27 mouse cellular contexts compared by ENCODE assay signal in the genomic region with DNA sequence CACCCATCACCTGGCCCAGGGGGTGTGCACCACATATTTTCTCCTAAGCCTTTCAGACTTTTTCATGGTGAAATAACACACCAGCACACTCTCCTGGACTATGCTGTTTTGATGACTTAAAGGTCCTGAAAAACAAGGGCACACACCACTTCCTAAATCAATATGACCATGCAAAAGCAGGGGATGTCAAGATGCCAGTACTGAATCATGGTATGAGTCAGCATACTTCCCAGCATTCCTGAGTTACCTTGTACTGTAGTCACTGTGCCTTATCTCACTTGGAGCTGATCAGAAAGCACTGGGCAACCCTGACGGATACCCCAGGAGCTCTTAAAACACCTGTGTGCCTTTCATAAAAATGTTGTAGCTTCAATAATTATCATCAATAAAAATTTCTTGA. TPM values are rescaled to one million over a fixed set of nuclear protein-coding genes. Genes with fewer than 3 reads are reported as not detected.
A peak's percentile ranks its signal among the peaks of the same experiment; 100 is the strongest.
DNase-seq lines count a peak whose midpoint lies in the region; ATAC-seq and TF ChIP-seq lines count a peak whose summit lies in the region.
"Had no signal": no experiment of that assay in that cellular context is flagged by ENCODE, and none has a peak within 500 bp of the region (broad histone marks: within the 10 kb centered on the region; RNA-seq: fewer than 3 reads in every experiment).

No protein-coding gene starts in this region.

- no peaks in the 10 kb centered on the region for H3K36me3 ChIP-seq in midbrain, embryonic 11.5 days (ENCODE audit: control insufficient read depth, insufficient read depth, low read length)
- no peaks in the 10 kb centered on the region for H3K36me3 ChIP-seq in midbrain, embryonic 14.5 days (ENCODE audit: control insufficient read depth, insufficient read depth, low read length)
- no peaks in the 10 kb centered on the region for H3K36me3 ChIP-seq in stomach, postnatal 0 days (ENCODE audit: control insufficient read depth, insufficient read depth, low read length)
- no peaks in the 10 kb centered on the region for H3K36me3 ChIP-seq in forebrain, embryonic 15.5 days
- H3K36me3 ChIP-seq: embryonic facial prominence, embryonic 10.5 days; embryonic facial prominence, embryonic 12.5 days; G1E had no signal

- WGBS in midbrain, embryonic 11.5 days: 80% methylated on average over 1 of the region's 1 CpGs
- 82% methylated on average over 1 of the region's 1 CpGs for WGBS in midbrain, embryonic 14.5 days
- 50% methylated on average over 1 of the region's 1 CpGs for WGBS in stomach, postnatal 0 days
- WGBS in forebrain, embryonic 15.5 days: 83% methylated on average over 1 of the region's 1 CpGs

- TF ChIP-seq EP300 in stomach, postnatal 0 days (optimal IDR thresholded peaks at IDR 0.05): no peak

- DNase-seq in adrenal gland, adult 2 months: peak; percentile 55
- no peak for DNase-seq in adrenal gland, adult 8-10 months
- DNase-seq in midbrain, embryonic 11.5 days (ENCODE audit: low spot score, missing footprints): peak; percentile 47
- no peak for DNase-seq in midbrain, embryonic 14.5 days
- no peak for DNase-seq in stomach, postnatal 0 days (ENCODE audit: low spot score)
- DNase-seq: adrenal gland, postnatal 14 days; B cell, adult 2 months; cerebellum, adult 11-12 months; cerebellum, adult 2 months; cerebellum, adult 9-10 months; cerebellum, postnatal 10 days; cerebellum, postnatal 25 days had no signal

- H3K9ac ChIP-seq in midbrain, embryonic 11.5 days (ENCODE audit: low read length): no peak overlapping the region
- H3K9ac ChIP-seq in midbrain, embryonic 14.5 days (replicated peaks; ENCODE audit: low read length): no peak overlapping the region
- no peak overlapping the region for H3K9ac ChIP-seq in stomach, postnatal 0 days (ENCODE audit: low read length)
- no peak overlapping the region for H3K9ac ChIP-seq in forebrain, embryonic 15.5 days (replicated peaks)
- H3K9ac ChIP-seq: embryonic facial prominence, embryonic 12.5 days; forebrain, embryonic 13.5 days had no signal

- no peak overlapping the region for H3K27ac ChIP-seq in midbrain, embryonic 11.5 days (ENCODE audit: low read depth, low read length)
- H3K27ac ChIP-seq in midbrain, embryonic 14.5 days (replicated peaks; ENCODE audit: low read depth, low read length): no peak overlapping the region
- H3K27ac ChIP-seq in stomach, postnatal 0 days (replicated peaks): no peak overlapping the region
- no peak overlapping the region for H3K27ac ChIP-seq in forebrain, embryonic 15.5 days (replicated peaks)
- H3K27ac ChIP-seq: embryonic facial prominence, embryonic 10.5 days; embryonic facial prominence, embryonic 12.5 days; forebrain, embryonic 13.5 days had no signal

- no peaks in the 10 kb centered on the region for H3K9me3 ChIP-seq in midbrain, embryonic 11.5 days (ENCODE audit: control insufficient read depth, low read length)
- no peaks in the 10 kb centered on the region for H3K9me3 ChIP-seq in midbrain, embryonic 14.5 days (ENCODE audit: control insufficient read depth, low read length)
- H3K9me3 ChIP-seq in stomach, postnatal 0 days (ENCODE audit: control insufficient read depth, low read length): no peaks in the 10 kb centered on the region
- no peaks in the 10 kb centered on the region for H3K9me3 ChIP-seq in forebrain, embryonic 15.5 days
- H3K9me3 ChIP-seq: embryonic facial prominence, embryonic 10.5 days; embryonic facial prominence, embryonic 12.5 days; forebrain, embryonic 13.5 days; G1E had no signal

- H3K4me3 ChIP-seq in midbrain, embryonic 11.5 days (ENCODE audit: low read depth, low read length): no peak overlapping the region
- no peak overlapping the region for H3K4me3 ChIP-seq in midbrain, embryonic 14.5 days (replicated peaks; ENCODE audit: low read depth, low read length)
- H3K4me3 ChIP-seq in stomach, postnatal 0 days (ENCODE audit: low read depth, low read length): no peak overlapping the region
- no peak overlapping the region for H3K4me3 ChIP-seq in forebrain, embryonic 15.5 days
- H3K4me3 ChIP-seq: embryonic facial prominence, embryonic 10.5 days; embryonic facial prominence, embryonic 12.5 days; forebrain, embryonic 13.5 days had no signal

- ATAC-seq in midbrain, embryonic 11.5 days (ENCODE audit: low FRiP score): no peak
- ATAC-seq in midbrain, embryonic 14.5 days (ENCODE audit: low FRiP score, low TSS enrichment): no peak
- ATAC-seq in stomach, postnatal 0 days (ENCODE audit: low FRiP score, low TSS enrichment): 0 out of 2 replicates have a peak, but pooled peaks have one; percentile 24
- ATAC-seq in forebrain, embryonic 15.5 days (replicated peaks): no peak
- ATAC-seq: activated CD4-positive, CD25-positive, alpha-beta regulatory T cell, adult 4 months; CD4-positive, CD25-positive, alpha-beta regulatory T cell, adult 4 months; forebrain, embryonic 13.5 days; forebrain, embryonic 16.5 days; Patski had no signal

- no peaks in the 10 kb centered on the region for H3K27me3 ChIP-seq in midbrain, embryonic 11.5 days (ENCODE audit: control insufficient read depth, insufficient read depth, low read length)
- H3K27me3 ChIP-seq in midbrain, embryonic 14.5 days (ENCODE audit: control insufficient read depth, insufficient read depth, low read length): no peaks in the 10 kb centered on the region
- H3K27me3 ChIP-seq in stomach, postnatal 0 days (ENCODE audit: control insufficient read depth, insufficient read depth, low read length): no peaks in the 10 kb centered on the region
- H3K27me3 ChIP-seq in forebrain, embryonic 15.5 days: no peaks in the 10 kb centered on the region
- H3K27me3 ChIP-seq: CH12.LX; embryonic facial prominence, embryonic 12.5 days; forebrain, embryonic 13.5 days; Patski had no signal

- TF ChIP-seq CTCF in stomach, postnatal 0 days (IDR thresholded peaks at IDR 0.05; ENCODE audit: low read depth): no peak

- H3K4me2 ChIP-seq in midbrain, embryonic 11.5 days: no peak overlapping the region
- no peak overlapping the region for H3K4me2 ChIP-seq in midbrain, embryonic 14.5 days (ENCODE audit: low read length)
- no peak overlapping the region for H3K4me2 ChIP-seq in stomach, postnatal 0 days (replicated peaks; ENCODE audit: low read depth)
- H3K4me2 ChIP-seq in forebrain, embryonic 15.5 days (replicated peaks): no peak overlapping the region
- H3K4me2 ChIP-seq: embryonic facial prominence, embryonic 12.5 days; forebrain, embryonic 13.5 days had no signal

- H3K4me1 ChIP-seq in midbrain, embryonic 11.5 days (ENCODE audit: control insufficient read depth, insufficient read depth, low read length): no peaks in the 10 kb centered on the region
- no peaks in the 10 kb centered on the region for H3K4me1 ChIP-seq in midbrain, embryonic 14.5 days (ENCODE audit: control insufficient read depth, insufficient read depth, low read length)
- no peaks in the 10 kb centered on the region for H3K4me1 ChIP-seq in stomach, postnatal 0 days (replicated peaks; ENCODE audit: control insufficient read depth, insufficient read depth)
- H3K4me1 ChIP-seq in forebrain, embryonic 15.5 days: no peaks in the 10 kb centered on the region
- H3K4me1 ChIP-seq: embryonic facial prominence, embryonic 10.5 days; embryonic facial prominence, embryonic 12.5 days; forebrain, embryonic 13.5 days had no signal

RNA-seq across cellular contexts. Expression of gene Gm20075, which starts 41.6 kb away (rescaled TPM):
- 10 to 100 TPM; 14.0 to 27.2 TPM for total RNA-seq in adrenal gland, adult 2 months (2021)
- polyA plus RNA-seq in adrenal gland, adult 2 months (2012; rRNA removed): 0.07 TPM in 1 of 2 replicates, not detected in the other
- 10 to 100 TPM; 19.2 to 28.5 (median 26.0) TPM for total RNA-seq in adrenal gland, adult 8-10 months (2022)
- polyA plus RNA-seq in midbrain, embryonic 11.5 days (2014; fragmentation: Nextera tagmentation; extraction: Ambion mirVana): 41.8 and 43.8 TPM in 2 replicates
- 27.2 and 30.6 TPM in 2 replicates for polyA plus RNA-seq in midbrain, embryonic 14.5 days (2014; fragmentation: Nextera tagmentation; extraction: Ambion mirVana)
- polyA plus RNA-seq in stomach, postnatal 0 days (2015; fragmentation: Nextera tagmentation; extraction: Ambion mirVana): 13.7 and 14.1 TPM in 2 replicates
- 24.4 and 27.6 TPM in 2 replicates for polyA plus RNA-seq in forebrain, embryonic 15.5 days (2015; fragmentation: Nextera tagmentation; extraction: Ambion mirVana)

RNA-seq across cellular contexts. Expression of gene Gm17190, which starts 42.3 kb away (rescaled TPM):
- total RNA-seq in adrenal gland, adult 2 months (2021): not detected
- not detected in 2 replicates for polyA plus RNA-seq in adrenal gland, adult 2 months (2012; rRNA removed)
- total RNA-seq in adrenal gland, adult 8-10 months (2022): not detected
- polyA plus RNA-seq in midbrain, embryonic 11.5 days (2014; fragmentation: Nextera tagmentation; extraction: Ambion mirVana): not detected in 2 replicates
- not detected in 2 replicates for polyA plus RNA-seq in midbrain, embryonic 14.5 days (2014; fragmentation: Nextera tagmentation; extraction: Ambion mirVana)
- polyA plus RNA-seq in stomach, postnatal 0 days (2015; fragmentation: Nextera tagmentation; extraction: Ambion mirVana): not detected in 2 replicates
- not detected in 2 replicates for polyA plus RNA-seq in forebrain, embryonic 15.5 days (2015; fragmentation: Nextera tagmentation; extraction: Ambion mirVana)
- total RNA-seq: adrenal gland, adult 18-20 months; adrenal gland, postnatal 14 days; adrenal gland, postnatal 36 days; CH12.LX had no signal
- polyA plus RNA-seq: activated CD4-positive, CD25-positive, alpha-beta regulatory T cell, adult 4 months; CD4-positive, CD25-positive, alpha-beta regulatory T cell, adult 4 months; cerebellum, adult 2 months; cortical plate, adult 2 months; embryonic facial prominence, embryonic 10.5 days; embryonic facial prominence, embryonic 12.5 days; embryonic facial prominence, embryonic 14.5 days; forebrain, embryonic 11.5 days; forebrain, embryonic 13.5 days; G1E had no signal

Comparison
In these comparisons a context has a peak if more than half of its experiments do, and no peak if none do; other contexts are left out.
1. DNase-seq: peak in adrenal gland, adult 2 months (single experiment) and midbrain, embryonic 11.5 days (single experiment); none in adrenal gland, adult 8-10 months (single experiment), midbrain, embryonic 14.5 days (single experiment) and stomach, postnatal 0 days (single experiment).
2. RNA of gene Gm20075, which starts 41.6 kb away (polyA plus RNA-seq): 41.8 to 43.8 TPM in midbrain, embryonic 11.5 days, 27.2 to 30.6 TPM in midbrain, embryonic 14.5 days, 24.4 to 27.6 TPM in forebrain, embryonic 15.5 days and 13.7 to 14.1 TPM in stomach, postnatal 0 days; 0.07 TPM in adrenal gland, adult 2 months; every median in the first group is over 10 times any median in the second.